Mouse (Mus musculus): ENCODE data around the gene Rad9b. TPM values are rescaled to one million over a fixed set of nuclear protein-coding genes. Genes with fewer than 3 reads are reported as not detected.

The Rad9b gene
- 11.2 TPM for polyA plus RNA-seq (2017; shearing (Covaris generic))

DNA sequence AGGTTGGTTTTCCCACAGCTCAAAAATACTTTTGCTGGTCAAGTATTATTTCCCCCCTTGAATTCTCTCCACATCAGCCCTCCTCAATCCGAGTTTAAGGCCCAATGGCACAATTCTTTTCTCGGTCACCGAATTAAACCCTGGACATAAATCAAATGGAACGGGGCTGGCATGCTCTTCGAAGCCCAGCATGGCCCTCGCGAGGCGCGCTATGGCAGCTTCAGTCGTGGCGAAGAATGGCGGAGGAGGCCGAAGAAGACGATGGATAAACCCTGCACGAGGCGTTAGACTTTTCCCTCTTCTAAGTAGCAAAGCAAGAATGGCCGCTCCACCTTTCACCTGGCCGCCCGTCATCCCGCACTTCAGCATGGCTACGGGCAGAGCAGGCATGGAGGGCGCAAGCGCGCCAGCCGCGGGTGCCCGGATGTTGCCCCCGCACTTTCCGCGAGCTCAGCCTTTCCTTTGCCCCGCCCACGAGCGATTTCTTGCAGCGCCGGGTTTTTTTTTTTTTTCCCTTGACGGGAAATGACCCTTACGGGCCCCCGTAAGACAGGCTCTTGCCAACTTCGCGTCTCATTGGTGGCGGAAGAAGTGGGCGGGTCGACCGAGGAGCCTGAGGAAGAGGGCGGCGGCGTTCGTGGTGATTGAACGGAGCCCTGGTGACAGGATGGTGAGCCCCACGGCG, at the start of gene Rad9b, which contains the start of gene Vps29:
Gene Rad9b (minus strand): TSS at position 427 of the 685 bp plus-strand sequence.
Gene Vps29 (plus strand): TSS at position 563 of the 685 bp plus-strand sequence.

DNA sequence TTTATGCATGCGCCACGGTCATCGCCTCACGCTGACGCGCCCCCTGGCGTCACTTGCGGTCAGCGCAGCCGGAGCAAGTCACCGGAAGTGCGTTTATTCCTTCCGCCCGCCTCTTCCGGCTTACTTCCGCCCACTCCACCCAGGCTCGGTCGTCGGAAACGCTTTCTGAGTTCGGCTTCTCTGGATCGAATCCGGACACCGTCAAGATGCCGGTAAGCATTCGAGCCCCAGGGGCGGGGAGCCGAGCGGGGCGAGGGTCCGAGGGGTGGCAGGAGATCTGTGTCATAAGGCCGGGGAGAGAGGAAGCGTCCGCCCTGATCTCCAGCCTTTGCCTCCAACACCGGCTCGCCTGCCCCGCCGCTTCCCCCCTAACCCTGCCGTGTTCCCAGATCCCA, 37.8 kb upstream of the Rad9b start, which contains the start of gene Arpc3:
Gene Arpc3 (plus strand): TSS at position 93 of the 395 bp plus-strand sequence.

DNA sequence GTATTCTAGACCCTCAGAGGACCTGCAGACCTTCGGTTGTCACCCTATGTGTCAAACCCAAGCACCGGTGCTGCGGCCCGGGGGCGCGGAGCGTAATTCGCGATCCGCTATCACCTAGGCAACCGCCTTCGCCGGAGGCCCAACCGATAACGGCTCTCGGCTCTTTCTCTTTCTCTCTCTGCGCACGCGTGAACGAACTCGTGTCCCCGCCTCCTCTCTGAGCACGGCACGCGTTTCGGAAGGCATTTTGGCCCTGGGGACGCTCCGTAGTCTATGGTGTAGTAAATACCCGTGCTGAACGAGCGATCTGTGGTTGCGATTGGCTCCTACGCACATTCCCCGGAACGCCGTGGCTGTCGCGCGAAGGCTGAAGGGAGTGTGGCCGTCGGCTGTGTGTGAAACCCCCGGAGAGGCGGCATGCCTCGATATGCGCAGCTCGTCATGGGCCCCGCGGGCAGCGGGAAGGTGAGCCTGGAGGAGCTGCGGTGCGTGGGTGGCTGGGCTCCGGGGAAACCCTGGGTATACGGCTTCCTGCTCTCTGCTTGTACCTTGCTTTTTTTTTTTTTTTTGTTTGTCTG, 18.2 kb upstream of the Rad9b start, which contains the start of gene Fam216a:
Gene Fam216a (minus strand): TSS at position 173 of the 578 bp plus-strand sequence.

DNA sequence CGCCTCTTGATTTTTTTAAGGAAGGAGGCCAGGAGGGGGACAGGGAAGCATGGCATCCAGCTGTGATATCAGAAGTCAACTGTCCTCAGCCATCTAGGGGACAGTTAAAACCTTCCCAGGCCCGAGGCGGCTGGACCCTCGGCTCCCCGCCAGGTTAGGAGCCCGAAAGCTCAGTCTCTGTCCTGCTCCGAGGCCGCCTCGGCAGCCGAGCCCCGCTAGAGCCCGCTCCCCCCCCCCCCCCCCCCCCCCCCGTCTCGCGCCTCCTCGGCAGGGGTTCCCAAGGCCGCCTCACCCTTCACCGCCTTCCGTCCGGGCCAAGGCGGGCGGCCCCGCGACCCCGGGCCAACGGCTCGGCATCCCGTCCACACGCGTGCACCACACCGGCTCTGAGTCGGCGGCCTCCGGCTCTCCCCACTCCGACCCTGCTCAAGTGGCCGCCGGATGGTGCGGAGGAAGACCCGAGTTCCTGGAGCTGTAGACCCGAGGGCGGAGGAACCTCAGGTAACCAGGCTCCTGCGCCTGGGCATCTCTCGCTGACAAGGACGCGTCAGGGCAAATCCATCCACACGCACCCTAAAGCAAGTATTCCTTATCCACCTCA, 17.7 kb upstream of the Rad9b start, which contains the start of gene Gpn3:
Gene Gpn3 (plus strand): TSS at position 286 of the 601 bp plus-strand sequence.

DNA sequence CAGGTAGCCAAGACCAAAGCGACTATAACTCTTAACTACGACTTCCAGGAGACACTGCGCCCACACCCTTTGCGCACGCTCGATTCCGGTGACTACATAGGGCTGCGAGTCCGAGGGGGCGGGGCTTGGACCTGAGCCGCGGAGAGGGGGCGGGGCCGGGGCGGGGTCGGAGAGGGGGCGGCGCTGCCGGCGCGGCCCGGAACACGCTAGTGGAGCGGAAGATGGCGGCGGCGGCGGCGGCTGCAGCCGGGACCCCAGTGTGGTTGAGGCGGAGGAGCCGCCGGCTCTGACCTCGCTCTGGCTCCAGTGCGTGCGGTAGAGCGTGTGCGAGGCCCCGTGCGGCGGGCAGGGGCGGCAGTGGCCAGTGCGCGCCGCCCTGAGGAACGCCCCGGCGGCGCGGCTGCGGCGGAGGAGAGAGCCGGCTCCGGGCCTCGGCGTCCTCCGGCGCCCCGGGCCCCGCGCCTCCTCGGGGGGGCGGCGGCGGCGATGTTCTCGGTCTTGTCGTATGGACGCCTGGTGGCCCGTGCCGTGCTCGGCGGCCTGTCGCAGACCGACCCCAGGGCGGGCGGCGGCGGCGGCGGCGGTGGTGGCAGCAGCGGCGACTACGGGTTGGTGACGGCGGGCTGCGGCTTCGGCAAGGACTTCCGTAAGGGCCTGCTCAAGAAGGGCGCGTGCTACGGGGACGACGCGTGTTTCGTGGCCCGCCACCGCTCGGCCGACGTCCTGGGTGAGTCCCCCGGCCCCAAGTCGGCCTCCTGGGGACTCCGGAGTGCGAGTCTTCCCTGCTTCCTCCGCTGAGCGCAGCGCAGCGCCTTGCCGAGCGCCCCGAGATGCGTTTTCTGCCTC, 69.6 kb downstream of the Rad9b start, which contains the start of gene Pptc7:
Gene Pptc7 (plus strand): TSS at position 183 of the 846 bp plus-strand sequence.

Other genes starting within 250 kb of the Rad9b start
- 0.67 TPM for gene Ccdc63, start 213.4 kb downstream of the Rad9b start, polyA plus RNA-seq (2017; shearing (Covaris generic))
- 51.6 TPM for gene Ppp1cc, start 196.0 kb downstream of the Rad9b start, polyA plus RNA-seq (2017; shearing (Covaris generic))
- gene Hvcn1, start 147.4 kb downstream of the Rad9b start, polyA plus RNA-seq (2017; shearing (Covaris generic)), result 125 TPM
- gene Tctn1, start 89.8 kb downstream of the Rad9b start, polyA plus RNA-seq (2017; shearing (Covaris generic)), result 2.4 TPM
- gene Pptc7, start 69.9 kb downstream of the Rad9b start, polyA plus RNA-seq (2017; shearing (Covaris generic)), result 14.5 TPM
- 158 TPM for gene Vps29, start 136 bp upstream of the Rad9b start, polyA plus RNA-seq (2017; shearing (Covaris generic))
- gene Gpn3, start 17.6 kb upstream of the Rad9b start, polyA plus RNA-seq (2017; shearing (Covaris generic)), result 77.2 TPM
- 12.7 TPM for gene Fam216a, start 18.1 kb upstream of the Rad9b start, polyA plus RNA-seq (2017; shearing (Covaris generic))
- gene Arpc3, start 37.6 kb upstream of the Rad9b start, polyA plus RNA-seq (2017; shearing (Covaris generic)), result 568 TPM
- gene Anapc7, start 67.5 kb upstream of the Rad9b start, polyA plus RNA-seq (2017; shearing (Covaris generic)), result 40.0 TPM
- gene Atp2a2, start 148.0 kb upstream of the Rad9b start, polyA plus RNA-seq (2017; shearing (Covaris generic)), result 7.2 TPM